Mouse (Mus musculus) forebrain, embryonic 10.5 days (tissue): ENCODE measurements around the gene Scrg1. TPM values are rescaled to one million over a fixed set of nuclear protein-coding genes. Genes with fewer than 3 reads are reported as not detected.
"Not testable (repeated sequence)": the region's sequence is repeated elsewhere in the genome, so short reads cannot be mapped to it uniquely, and the experiment has no call there.

Experiments
- DNase-seq: peaks from one replicate; pipeline ENCODE4 v3.0.0-alpha.2; 2017; ENCODE audit warnings: low spot score; ENCODE audit errors: extremely low spot score
- H3K27ac ChIP-seq: fragments of 300-500 bp; sonication (generic); 2 replicates; pipeline ENCODE4 v1.5.1; 2016; ENCODE audit warnings: mild to moderate bottlenecking
- H3K27me3 ChIP-seq: fragments of 300-500 bp; sonication (generic); 2 replicates; pipeline ENCODE4 v1.6.1; 2016; ENCODE audit warnings: mild to moderate bottlenecking; ENCODE audit not compliant: poor library complexity, severe bottlenecking
- H3K36me3 ChIP-seq: fragments of 300-500 bp; sonication (generic); replicated peaks from 2 replicates; pipeline ENCODE4 v1.6.1; 2016; ENCODE audit warnings: mild to moderate bottlenecking, moderate library complexity
- H3K4me1 ChIP-seq: fragments of 300-500 bp; sonication (generic); 2 replicates; pipeline ENCODE4 v1.6.1; 2016
- H3K4me3 ChIP-seq: fragments of 300-500 bp; sonication (generic); 2 replicates; pipeline ENCODE4 v1.5.1; 2016; ENCODE audit warnings: mild to moderate bottlenecking, moderate library complexity
- H3K9me3 ChIP-seq: fragments of 300-500 bp; sonication (generic); 2 replicates; pipeline ENCODE4 v1.6.1; 2016; ENCODE audit warnings: mild to moderate bottlenecking, moderate library complexity
- WGBS: fragments of 180-500 bp; shearing (Covaris S2); methylation state at CpG from one replicate; pipeline ENCODE4 v1.1.7; 2016; 5-methylcytosine and 5-hydroxymethylcytosine counted together
- polyA plus RNA-seq: library from polyadenylated mRNA; unstranded; fragments of >200 nt; fragmentation: Nextera tagmentation; extraction: Ambion mirVana; gene quantifications from 2 replicates; pipeline ENCODE4 v1.2.1, GENCODE M21; 2016

Gene Scrg1
- polyA plus RNA-seq, 1 experiment from 2014 or later, result not detected

DNA sequence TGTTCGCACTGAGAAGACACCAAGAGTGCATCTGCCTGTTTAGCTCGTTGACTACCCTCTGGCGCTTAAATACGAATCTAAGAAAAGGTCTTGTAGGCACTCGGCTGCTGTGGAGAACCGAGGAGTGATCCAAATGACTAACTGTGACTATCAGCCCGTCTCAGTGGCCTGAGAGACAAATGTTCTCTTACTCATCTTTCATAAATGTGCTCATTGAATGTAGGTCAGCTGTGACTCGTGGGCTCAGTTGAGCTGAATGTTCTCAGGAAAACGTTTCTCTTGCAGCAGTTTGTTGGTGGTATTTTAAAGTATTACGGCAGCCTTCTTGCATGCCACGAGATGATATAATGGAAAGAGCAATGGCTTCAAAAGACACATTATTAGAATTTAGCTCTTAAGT is 24.8 kb upstream of the Scrg1 start:
- H3K36me3 ChIP-seq, result no peaks in the 10 kb centered on the region
- H3K9me3 ChIP-seq, result no peaks in the 10 kb centered on the region
- DNase-seq, result no peak
- H3K27me3 ChIP-seq, result peaks cover 6% of the 10 kb centered on the region; the same call in 1 of the 2 replicates
- no peak overlapping the region for H3K4me3 ChIP-seq
- H3K4me1 ChIP-seq, result peaks cover 10% of the 10 kb centered on the region
- 90% methylated on average over 11 of the region's 11 CpGs for WGBS
- H3K27ac ChIP-seq, result no peak overlapping the region

DNA sequence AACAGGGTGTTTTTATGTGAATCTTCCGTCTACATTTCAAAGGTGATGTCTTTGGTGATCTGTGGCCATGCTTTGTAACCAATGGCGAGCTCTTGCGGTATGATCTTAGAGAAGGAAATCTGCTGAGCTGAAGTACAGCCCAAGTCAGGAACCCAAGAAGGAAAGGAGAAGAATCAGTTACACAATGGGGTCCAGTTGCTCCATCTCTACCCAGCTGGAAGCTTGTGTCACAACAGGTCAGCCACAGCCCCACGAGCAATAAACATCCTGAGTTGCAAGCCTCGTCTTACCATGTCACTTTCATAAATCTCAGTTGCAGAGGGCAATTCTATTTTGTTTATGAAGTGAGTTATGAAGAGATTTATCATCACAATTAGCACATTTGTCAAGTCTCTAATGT is 22.9 kb upstream of the Scrg1 start:
- Histone ChIP-seq H3K9me3 (no peaks in the 10 kb centered on the region), H3K4me1 (peaks cover 10% of the 10 kb centered on the region), H3K4me3 (no peak overlapping the region), H3K36me3 (no peaks in the 10 kb centered on the region), H3K27ac (no peak overlapping the region), H3K27me3 (peaks cover 1% of the 10 kb centered on the region; the same call in 1 of the 2 replicates)
- WGBS, result 94% methylated on average over 5 of the region's 5 CpGs
- DNase-seq, result no peak

DNA sequence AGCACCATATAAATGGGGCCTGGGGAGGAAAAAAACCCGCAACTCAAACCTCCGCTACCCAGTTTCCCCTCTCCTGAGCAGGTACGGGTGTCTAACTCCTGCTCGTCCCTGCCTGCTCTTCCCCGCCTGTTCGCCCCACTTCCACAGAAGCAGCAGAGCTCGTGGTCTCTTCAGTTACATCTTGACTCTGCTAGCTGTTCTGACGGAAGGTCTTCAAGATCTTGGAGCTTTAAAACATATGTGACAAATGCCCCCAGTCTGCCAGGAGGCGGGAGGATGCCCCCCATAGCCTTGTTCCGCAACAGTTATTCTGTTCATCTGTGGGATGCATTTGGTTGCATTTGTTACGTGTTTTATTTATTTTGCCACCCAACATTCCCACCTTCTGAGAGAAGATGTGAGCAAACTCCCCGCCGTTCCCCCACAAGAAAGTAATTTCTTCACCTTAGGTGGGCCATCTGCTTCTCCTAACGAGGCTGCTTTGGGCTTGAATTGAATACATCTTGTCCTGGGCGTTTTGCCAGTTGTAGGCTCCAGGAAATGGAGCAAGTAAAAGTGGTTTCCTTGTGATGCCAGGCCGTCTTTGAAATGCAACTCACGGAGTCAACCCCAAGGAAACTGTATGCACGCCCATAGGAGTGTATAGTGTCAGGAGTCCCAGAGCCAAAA is 19.8 kb upstream of the Scrg1 start:
- no peak overlapping the region for H3K27ac ChIP-seq
- WGBS, result 73% methylated on average over 18 of the region's 18 CpGs

DNA sequence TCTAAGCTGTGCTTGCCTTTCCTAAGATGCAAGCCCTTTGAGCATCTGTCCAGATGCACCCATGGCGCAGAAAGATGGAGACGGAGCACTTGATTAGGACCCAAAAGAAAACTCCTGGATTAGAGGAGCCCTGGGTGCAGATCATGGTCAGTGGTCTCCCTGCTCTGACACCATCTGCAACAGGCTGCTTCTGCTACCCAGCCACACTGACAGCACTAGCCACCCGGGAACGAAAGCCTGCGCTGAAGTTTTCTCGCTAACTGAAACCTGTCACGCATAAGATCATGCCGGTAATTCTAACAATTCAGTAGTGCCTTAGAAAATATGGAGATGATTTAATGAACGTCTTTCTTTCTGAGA is 19.3 kb upstream of the Scrg1 start:
- Histone ChIP-seq H3K27ac (no peak overlapping the region), H3K27me3 (no peaks in the 10 kb centered on the region), H3K9me3 (no peaks in the 10 kb centered on the region), H3K36me3 (no peaks in the 10 kb centered on the region), H3K4me1 (peaks cover 5% of the 10 kb centered on the region), H3K4me3 (no peak overlapping the region)
- no peak for DNase-seq
- WGBS, result 93% methylated on average over 9 of the region's 9 CpGs

More for the DNA sequence above, 19.8 kb upstream of the Scrg1 start:
- DNase-seq, result no peak
- H3K27me3 ChIP-seq, result no peaks in the 10 kb centered on the region
- no peak overlapping the region for H3K4me3 ChIP-seq
- no peaks in the 10 kb centered on the region for H3K9me3 ChIP-seq
- H3K36me3 ChIP-seq, result no peaks in the 10 kb centered on the region
- H3K4me1 ChIP-seq, result peaks cover 5% of the 10 kb centered on the region

DNA sequence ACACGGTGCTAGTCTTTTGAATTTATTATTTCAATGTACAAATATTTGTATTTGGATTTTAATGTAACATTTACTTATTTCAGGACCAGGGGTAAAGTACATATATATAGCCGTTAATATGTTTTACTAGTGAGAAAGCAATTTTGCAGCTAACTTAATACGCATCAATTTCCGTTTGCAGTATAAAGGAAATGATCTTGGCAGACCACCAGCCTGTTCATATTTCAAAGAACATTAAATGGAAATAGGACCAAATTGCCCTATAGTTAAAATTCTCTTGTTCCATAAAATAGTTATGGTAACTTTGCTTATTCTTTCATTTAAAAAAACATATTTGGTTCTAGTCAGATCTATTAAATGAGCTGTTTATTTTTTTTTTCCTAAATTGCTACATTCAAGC is 14.6 kb upstream of the Scrg1 start:
- peaks cover 5% of the 10 kb centered on the region for H3K4me1 ChIP-seq
- DNase-seq, result no peak
- H3K27ac ChIP-seq, result no peak overlapping the region
- H3K27me3 ChIP-seq, result no peaks in the 10 kb centered on the region
- no peaks in the 10 kb centered on the region for H3K36me3 ChIP-seq
- no peak overlapping the region for H3K4me3 ChIP-seq
- no peaks in the 10 kb centered on the region for H3K9me3 ChIP-seq
- 91% methylated on average over 4 of the region's 4 CpGs for WGBS

DNA sequence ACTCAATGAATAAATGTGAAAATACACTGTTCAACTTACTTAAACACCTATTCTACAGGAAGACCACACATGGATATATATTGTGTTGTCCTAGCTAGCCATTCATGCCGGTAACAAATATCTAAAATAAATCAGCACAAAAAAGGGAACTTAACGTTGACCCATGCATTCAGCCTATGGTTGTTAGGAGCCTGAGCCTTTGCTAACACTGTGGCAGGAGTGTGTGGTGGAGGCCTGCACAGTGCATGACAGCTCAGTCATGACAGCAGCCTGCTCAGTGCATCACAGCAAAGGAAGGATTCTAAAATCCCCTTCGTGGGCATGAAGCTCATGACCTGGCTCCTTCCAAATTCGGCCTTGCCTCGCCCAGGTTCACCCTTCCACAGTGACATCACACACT is 14.2 kb upstream of the Scrg1 start:
- 89% methylated on average over 5 of the region's 5 CpGs for WGBS
- no peak for DNase-seq

DNA sequence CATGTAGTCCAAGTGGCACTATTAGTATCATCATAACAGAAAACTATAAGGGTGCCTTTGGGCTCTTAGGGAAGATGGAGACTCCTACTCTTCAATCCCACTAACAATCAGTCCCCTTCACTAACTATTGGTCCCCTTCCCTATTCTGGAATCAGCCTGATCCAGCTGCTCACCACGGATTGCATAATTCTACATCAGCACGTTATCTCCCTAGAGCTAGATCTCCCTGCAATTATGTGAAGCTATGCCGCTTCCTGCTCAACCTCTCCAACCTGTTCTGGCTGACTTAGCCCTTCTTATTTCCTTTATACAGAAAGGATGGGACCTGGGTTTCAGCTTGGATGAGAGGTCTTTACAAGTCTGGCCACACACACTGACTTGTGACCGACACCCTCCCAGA is 12.4 kb upstream of the Scrg1 start:
- Histone ChIP-seq H3K27ac (no peak overlapping the region), H3K4me1 (peaks cover 5% of the 10 kb centered on the region), H3K36me3 (no peaks in the 10 kb centered on the region), H3K9me3 (no peaks in the 10 kb centered on the region), H3K4me3 (no peak overlapping the region), H3K27me3 (no peaks in the 10 kb centered on the region)
- 76% methylated on average over 4 of the region's 4 CpGs for WGBS
- no peak for DNase-seq

More for the DNA sequence above, 14.2 kb upstream of the Scrg1 start:
- Histone ChIP-seq H3K36me3 (no peaks in the 10 kb centered on the region), H3K4me1 (peaks cover 5% of the 10 kb centered on the region), H3K27ac (no peak overlapping the region), H3K9me3 (no peaks in the 10 kb centered on the region), H3K27me3 (no peaks in the 10 kb centered on the region), H3K4me3 (no peak overlapping the region)

DNA sequence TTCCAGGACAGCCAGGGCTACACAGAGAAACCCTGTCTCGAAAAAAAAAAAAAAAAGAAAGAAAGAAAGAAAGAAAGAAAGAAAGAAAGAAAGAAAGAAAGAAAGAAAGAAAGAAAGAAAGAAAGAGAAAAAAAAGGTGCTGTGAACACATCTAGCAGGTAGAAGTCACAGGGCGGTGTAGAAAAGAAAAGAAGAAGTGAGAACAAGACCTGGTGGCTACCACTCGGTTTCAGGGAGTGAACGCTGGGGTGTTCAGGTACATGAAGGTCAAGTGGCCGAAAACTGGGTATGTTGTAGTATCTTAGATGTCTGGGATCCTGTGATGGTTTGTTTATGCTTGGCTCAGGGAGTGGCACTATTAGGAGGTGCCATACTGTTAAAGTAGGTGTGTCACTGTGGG is 9.8 kb upstream of the Scrg1 start:
- H3K4me1 ChIP-seq, H3K36me3 ChIP-seq, H3K4me3 ChIP-seq, H3K27me3 ChIP-seq, H3K27ac ChIP-seq, DNase-seq, H3K9me3 ChIP-seq: not testable (repeated sequence)
- WGBS, result 91% methylated on average over 4 of the region's 5 CpGs

DNA sequence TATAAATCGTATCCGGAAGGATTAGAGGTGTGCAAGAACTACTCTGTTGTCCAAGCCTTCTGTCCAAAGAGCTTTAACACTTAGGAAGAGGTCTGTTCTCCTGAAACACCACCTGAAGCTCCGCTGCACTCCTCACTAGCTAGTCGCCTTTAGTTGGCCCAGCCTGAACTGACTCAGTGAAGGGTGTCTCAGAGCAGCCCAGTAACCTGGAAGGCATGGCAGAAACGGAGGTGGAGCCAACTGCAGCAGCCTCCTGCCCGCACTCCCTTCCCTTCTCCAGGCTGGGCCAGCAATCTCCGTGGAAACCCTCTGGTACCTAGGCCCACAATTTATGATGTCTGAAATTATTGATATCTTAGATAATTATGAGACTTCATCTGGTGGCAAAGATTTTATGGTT is 5.0 kb upstream of the Scrg1 start:
- no peak overlapping the region for H3K27ac ChIP-seq
- no peaks in the 10 kb centered on the region for H3K36me3 ChIP-seq
- DNase-seq, result no peak
- no peak overlapping the region for H3K4me3 ChIP-seq
- H3K4me1 ChIP-seq, result no peaks in the 10 kb centered on the region
- no peaks in the 10 kb centered on the region for H3K9me3 ChIP-seq
- H3K27me3 ChIP-seq, result no peaks in the 10 kb centered on the region
- WGBS, result 80% methylated on average over 7 of the region's 7 CpGs

DNA sequence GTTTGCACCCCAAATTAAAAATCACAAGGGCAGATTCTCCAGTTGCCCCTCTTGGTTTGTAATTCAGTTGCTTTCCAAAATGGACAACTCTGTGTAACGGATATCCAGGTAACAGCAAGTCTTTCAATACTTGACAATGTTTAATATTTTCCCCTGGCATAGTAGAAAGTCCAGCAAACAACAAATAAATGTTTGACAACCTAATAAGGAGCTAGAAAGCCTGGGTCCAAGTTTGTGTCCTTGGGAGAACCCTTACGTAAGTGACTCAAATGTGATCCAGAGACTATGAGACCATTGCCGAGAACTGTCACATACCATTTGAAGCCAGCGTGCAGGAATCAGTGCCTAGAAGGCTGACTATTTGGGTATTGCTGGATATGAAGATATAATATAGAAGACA is 3.8 kb upstream of the Scrg1 start:
- H3K4me1 ChIP-seq, result no peaks in the 10 kb centered on the region
- 94% methylated on average over 4 of the region's 4 CpGs for WGBS
- no peak overlapping the region for H3K27ac ChIP-seq
- no peak for DNase-seq
- no peaks in the 10 kb centered on the region for H3K27me3 ChIP-seq
- H3K36me3 ChIP-seq, result no peaks in the 10 kb centered on the region
- H3K4me3 ChIP-seq, result no peak overlapping the region
- no peaks in the 10 kb centered on the region for H3K9me3 ChIP-seq

DNA sequence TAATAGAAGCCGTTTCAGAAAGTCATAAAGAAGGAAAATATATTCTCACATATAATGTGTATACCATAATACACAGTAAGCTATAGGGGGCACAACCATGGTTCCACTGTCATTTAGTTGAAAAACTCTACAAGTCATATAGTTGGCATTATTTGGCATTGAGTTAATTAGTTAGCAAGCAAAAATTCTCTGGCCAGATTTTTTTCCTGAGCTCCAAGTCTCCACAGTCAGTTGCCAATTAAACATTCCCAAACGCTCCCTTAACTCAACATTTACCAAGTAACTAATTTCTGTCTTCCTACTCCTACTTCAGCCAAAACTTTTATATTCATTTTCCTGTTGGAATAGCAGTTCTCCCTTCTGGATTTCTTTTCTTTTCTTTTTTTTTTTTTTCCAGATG is 2.4 kb upstream of the Scrg1 start:
- 95% methylated on average over 2 of the region's 2 CpGs for WGBS
- H3K27ac ChIP-seq, result no peak overlapping the region
- no peak for DNase-seq
- no peaks in the 10 kb centered on the region for H3K4me1 ChIP-seq
- no peaks in the 10 kb centered on the region for H3K27me3 ChIP-seq
- H3K9me3 ChIP-seq, result no peaks in the 10 kb centered on the region
- H3K4me3 ChIP-seq, result no peak overlapping the region
- no peaks in the 10 kb centered on the region for H3K36me3 ChIP-seq

DNA sequence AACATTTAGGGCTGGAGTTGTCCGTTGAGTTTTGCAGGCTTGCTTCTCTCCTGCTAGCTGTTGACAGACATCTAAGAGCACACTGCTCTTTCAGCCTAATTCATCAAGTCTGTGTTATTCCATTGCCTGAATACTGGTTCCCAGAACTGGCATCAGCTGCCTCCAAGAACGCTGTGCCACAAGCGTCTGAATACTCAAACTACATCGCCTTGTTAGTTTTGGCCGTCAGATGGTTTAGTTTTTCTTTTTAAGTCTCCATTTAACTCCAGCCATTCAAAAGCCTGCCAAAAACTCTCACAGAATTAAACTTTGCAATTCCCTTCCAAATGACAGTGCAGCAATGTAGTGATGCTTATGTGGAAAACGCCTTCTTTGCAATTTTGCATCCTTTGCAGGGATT is 1.4 kb downstream of the Scrg1 start:
- Histone ChIP-seq H3K27me3 (no peaks in the 10 kb centered on the region), H3K9me3 (no peaks in the 10 kb centered on the region), H3K4me1 (no peaks in the 10 kb centered on the region), H3K4me3 (no peak overlapping the region), H3K36me3 (no peaks in the 10 kb centered on the region), H3K27ac (no peak overlapping the region)
- no peak for DNase-seq
- 93% methylated on average over 6 of the region's 6 CpGs for WGBS

DNA sequence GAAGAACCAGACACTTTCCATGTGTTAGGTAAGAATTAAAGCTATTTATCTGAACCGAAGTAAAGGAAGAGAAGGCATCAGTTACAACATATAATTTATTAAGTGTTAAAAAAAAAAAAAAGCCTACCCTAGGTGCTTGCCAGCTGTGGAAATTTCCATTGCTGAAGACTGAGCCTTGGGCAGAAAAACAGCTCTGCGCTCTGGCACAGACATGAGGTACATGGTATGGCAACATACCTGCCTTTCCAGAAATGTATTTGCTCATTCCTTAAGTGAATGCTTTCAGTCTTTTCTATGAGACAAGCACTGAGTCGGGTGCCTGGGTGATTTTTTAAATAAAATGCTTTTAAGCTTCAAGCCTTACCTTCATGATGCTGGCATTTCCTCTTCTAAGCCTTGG is 2.2 kb downstream of the Scrg1 start:
- Histone ChIP-seq H3K4me1 (no peaks in the 10 kb centered on the region), H3K9me3 (no peaks in the 10 kb centered on the region), H3K36me3 (no peaks in the 10 kb centered on the region), H3K4me3 (no peak overlapping the region), H3K27me3 (no peaks in the 10 kb centered on the region), H3K27ac (no peak overlapping the region)
- 83% methylated on average over 3 of the region's 3 CpGs for WGBS
- DNase-seq, result no peak

DNA sequence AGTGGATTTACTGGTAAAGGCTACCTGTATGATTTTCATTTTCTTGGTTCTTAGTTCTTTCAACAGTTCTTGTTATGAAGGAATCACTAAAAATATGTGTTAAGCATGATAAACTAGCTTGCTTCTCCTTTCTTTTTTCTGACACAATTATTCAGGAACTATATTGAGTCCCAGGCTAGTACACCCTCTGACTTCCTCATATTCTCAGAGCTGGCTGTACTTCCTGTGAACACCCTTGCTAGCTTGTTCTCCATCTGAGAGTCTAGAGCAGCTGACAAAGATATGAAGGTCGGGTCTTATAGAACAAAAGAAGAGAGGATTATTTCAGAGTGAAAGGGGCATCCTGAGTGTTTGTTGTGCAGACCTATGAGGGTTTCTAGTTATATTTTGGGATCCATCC is 7.1 kb downstream of the Scrg1 start:
- no peaks in the 10 kb centered on the region for H3K4me1 ChIP-seq
- DNase-seq, result no peak
- no peaks in the 10 kb centered on the region for H3K27me3 ChIP-seq
- no peak overlapping the region for H3K4me3 ChIP-seq
- no peaks in the 10 kb centered on the region for H3K9me3 ChIP-seq
- no peaks in the 10 kb centered on the region for H3K36me3 ChIP-seq
- H3K27ac ChIP-seq, result no peak overlapping the region
- WGBS, result 59% methylated on average over 1 of the region's 1 CpGs
